Mouse (Mus musculus): ENCODE data around the gene Nabp1. TPM values are rescaled to one million over a fixed set of nuclear protein-coding genes. Genes with fewer than 3 reads are reported as not detected.

Gene Nabp1
- polyA plus RNA-seq, 1 experiment from 2014 or later: 12.8 TPM

DNA sequence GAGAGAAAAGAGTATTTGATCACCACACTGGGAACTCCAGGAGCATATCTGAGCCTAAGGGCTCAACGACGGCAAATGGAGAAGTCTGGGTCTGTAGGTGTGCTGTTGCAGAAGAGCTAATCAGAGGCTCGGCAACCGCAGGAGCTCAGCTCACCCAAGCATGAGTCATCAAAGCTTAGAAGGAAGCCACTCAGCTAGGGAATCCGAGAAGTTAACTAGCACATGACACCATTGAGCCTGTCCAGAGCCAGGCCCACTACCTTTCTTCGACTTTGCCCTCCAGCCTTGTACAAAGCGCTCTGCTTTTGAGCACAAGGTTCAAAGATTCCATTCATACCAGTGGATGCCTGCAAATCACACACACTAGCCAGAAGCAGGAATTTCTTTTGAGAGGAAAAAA is 30.9 kb upstream of the Nabp1 start:
- Histone ChIP-seq H3K9me3 (ENCODE audit: control insufficient read depth, low read length) (no peaks in the 10 kb centered on the region), H3K4me3 (ENCODE audit: low read depth, low read length) (no peak overlapping the region), H3K4me1 (replicated peaks; ENCODE audit: control insufficient read depth, insufficient read depth) (no peaks in the 10 kb centered on the region), H3K27ac (replicated peaks) (peak overlapping the region; percentile 31), H3K4me2 (replicated peaks; ENCODE audit: low read depth) (no peak overlapping the region), H3K36me3 (ENCODE audit: control insufficient read depth, insufficient read depth, low read length) (no peaks in the 10 kb centered on the region), H3K9ac (ENCODE audit: low read length) (no peak overlapping the region), H3K27me3 (ENCODE audit: control insufficient read depth, insufficient read depth, low read length) (no peaks in the 10 kb centered on the region)
- 19% methylated on average over 7 of the region's 7 CpGs for WGBS
- DNase-seq (ENCODE audit: low spot score): peak; percentile 75
- TF ChIP-seq CTCF (IDR thresholded peaks at IDR 0.05; ENCODE audit: low read depth) (no peak), EP300 (optimal IDR thresholded peaks at IDR 0.05) (no peak)
- ATAC-seq (ENCODE audit: low FRiP score, low TSS enrichment): peak; percentile 98

DNA sequence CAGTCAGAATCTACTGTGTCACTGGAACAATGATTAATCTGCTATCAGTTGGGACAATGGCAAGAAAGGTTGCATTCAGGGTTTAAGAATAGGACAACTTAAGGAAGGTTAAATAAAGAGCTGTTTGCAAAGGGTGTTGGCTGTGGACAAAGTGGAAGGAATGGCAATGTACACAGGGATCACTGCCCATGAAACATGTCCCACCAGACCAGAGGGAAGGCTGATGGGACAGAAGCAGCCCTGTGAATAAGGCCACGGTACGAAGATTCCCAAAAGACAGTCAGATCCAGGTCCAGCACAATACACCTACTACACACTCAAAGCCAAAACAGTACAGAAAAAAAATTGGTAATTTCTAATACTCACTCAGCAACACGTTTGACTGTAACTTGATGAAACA is 30.3 kb upstream of the Nabp1 start:
- Histone ChIP-seq H3K36me3 (ENCODE audit: control insufficient read depth, insufficient read depth, low read length) (no peaks in the 10 kb centered on the region), H3K27me3 (ENCODE audit: control insufficient read depth, insufficient read depth, low read length) (no peaks in the 10 kb centered on the region), H3K4me1 (replicated peaks; ENCODE audit: control insufficient read depth, insufficient read depth) (no peaks in the 10 kb centered on the region), H3K9me3 (ENCODE audit: control insufficient read depth, low read length) (no peaks in the 10 kb centered on the region), H3K27ac (replicated peaks) (peak overlapping the region; percentile 31), H3K9ac (ENCODE audit: low read length) (no peak overlapping the region), H3K4me3 (ENCODE audit: low read depth, low read length) (no peak overlapping the region), H3K4me2 (replicated peaks; ENCODE audit: low read depth) (no peak overlapping the region)
- DNase-seq (ENCODE audit: low spot score): peak; percentile 26
- 49% methylated on average over 3 of the region's 3 CpGs for WGBS
- TF ChIP-seq CTCF (IDR thresholded peaks at IDR 0.05; ENCODE audit: low read depth) (no peak), EP300 (optimal IDR thresholded peaks at IDR 0.05) (no peak)
- peak; percentile 81 for ATAC-seq (ENCODE audit: low FRiP score, low TSS enrichment)

DNA sequence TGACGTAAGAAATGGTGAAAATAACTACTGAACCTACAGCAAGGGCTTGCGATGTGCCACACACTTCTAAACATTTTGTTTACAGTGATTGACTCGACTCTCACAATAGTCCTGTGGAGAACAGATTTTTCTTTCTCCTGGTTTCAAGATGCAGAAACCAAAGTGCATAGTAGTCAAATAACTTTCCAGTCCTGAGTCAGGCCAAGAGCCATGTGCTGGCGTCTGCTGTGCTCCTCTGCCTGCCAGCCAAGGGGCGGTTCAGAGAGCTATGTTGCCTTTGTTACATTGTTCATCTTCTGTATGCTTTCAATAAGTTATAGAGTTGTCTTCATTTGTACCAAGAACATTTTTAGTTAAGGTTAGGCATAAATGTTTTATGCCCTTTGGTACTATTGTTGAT is 29.2 kb upstream of the Nabp1 start:
- H3K9me3 ChIP-seq (ENCODE audit: control insufficient read depth, low read length): no peaks in the 10 kb centered on the region
- no peak for DNase-seq (ENCODE audit: low spot score)
- WGBS: 73% methylated on average over 5 of the region's 5 CpGs
- ATAC-seq (ENCODE audit: low FRiP score, low TSS enrichment): no peak
- no peak overlapping the region for H3K4me3 ChIP-seq (ENCODE audit: low read depth, low read length)
- no peak overlapping the region for H3K9ac ChIP-seq (ENCODE audit: low read length)
- no peak overlapping the region for H3K4me2 ChIP-seq (replicated peaks; ENCODE audit: low read depth)
- TF ChIP-seq EP300 (optimal IDR thresholded peaks at IDR 0.05) (no peak), CTCF (IDR thresholded peaks at IDR 0.05; ENCODE audit: low read depth) (no peak)
- no peaks in the 10 kb centered on the region for H3K4me1 ChIP-seq (replicated peaks; ENCODE audit: control insufficient read depth, insufficient read depth)
- no peaks in the 10 kb centered on the region for H3K36me3 ChIP-seq (ENCODE audit: control insufficient read depth, insufficient read depth, low read length)
- H3K27ac ChIP-seq (replicated peaks): no peak overlapping the region
- no peaks in the 10 kb centered on the region for H3K27me3 ChIP-seq (ENCODE audit: control insufficient read depth, insufficient read depth, low read length)

DNA sequence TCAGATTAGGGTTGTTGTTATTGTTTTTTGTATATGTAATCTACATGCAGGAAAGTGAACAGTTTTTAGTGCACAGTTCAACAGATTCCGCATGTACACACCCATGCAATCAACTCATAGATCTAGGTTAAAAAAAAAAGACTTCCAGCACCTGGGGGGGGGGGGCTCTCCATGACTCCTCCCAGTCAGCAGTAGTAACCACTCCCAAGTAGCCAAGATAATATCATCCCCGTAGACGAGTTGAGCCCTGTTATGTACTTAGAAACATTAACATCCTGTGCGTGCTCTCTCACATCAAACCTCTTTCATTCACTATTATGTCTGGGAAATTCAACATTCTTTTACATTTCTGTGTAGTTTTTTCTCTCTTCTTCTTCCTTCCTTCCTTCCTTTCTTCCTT is 28.0 kb upstream of the Nabp1 start:
- no peak overlapping the region for H3K4me3 ChIP-seq (ENCODE audit: low read depth, low read length)
- H3K27me3 ChIP-seq (ENCODE audit: control insufficient read depth, insufficient read depth, low read length): no peaks in the 10 kb centered on the region
- no peak for DNase-seq (ENCODE audit: low spot score)
- TF ChIP-seq CTCF (IDR thresholded peaks at IDR 0.05; ENCODE audit: low read depth) (no peak), EP300 (optimal IDR thresholded peaks at IDR 0.05) (no peak)
- H3K27ac ChIP-seq (replicated peaks): no peak overlapping the region
- H3K36me3 ChIP-seq (ENCODE audit: control insufficient read depth, insufficient read depth, low read length): no peaks in the 10 kb centered on the region
- ATAC-seq (ENCODE audit: low FRiP score, low TSS enrichment): no peak
- H3K4me2 ChIP-seq (replicated peaks; ENCODE audit: low read depth): no peak overlapping the region
- H3K4me1 ChIP-seq (replicated peaks; ENCODE audit: control insufficient read depth, insufficient read depth): no peaks in the 10 kb centered on the region
- no peaks in the 10 kb centered on the region for H3K9me3 ChIP-seq (ENCODE audit: control insufficient read depth, low read length)
- no peak overlapping the region for H3K9ac ChIP-seq (ENCODE audit: low read length)
- WGBS: 53% methylated on average over 4 of the region's 4 CpGs

DNA sequence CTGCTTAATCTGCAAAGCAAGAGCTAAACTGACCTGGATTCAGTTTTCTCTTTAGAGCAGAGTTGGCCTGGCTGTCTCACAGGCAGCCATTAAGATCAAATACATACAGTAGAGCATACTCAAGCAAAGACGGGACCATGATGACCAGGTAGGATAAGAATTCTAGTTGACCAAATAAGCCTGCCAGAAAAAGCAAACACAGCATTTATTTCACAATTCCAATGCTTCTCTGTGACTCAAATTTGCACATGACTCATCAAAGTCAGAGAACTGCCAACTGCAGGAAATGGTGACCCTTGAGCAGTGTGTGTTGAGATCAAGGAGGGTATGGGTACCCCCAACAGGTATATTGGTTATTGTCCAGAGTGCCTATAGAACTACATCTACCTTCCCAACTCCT is 27.4 kb upstream of the Nabp1 start:
- Histone ChIP-seq H3K27ac (replicated peaks) (no peak overlapping the region), H3K9me3 (ENCODE audit: control insufficient read depth, low read length) (no peaks in the 10 kb centered on the region), H3K4me1 (replicated peaks; ENCODE audit: control insufficient read depth, insufficient read depth) (no peaks in the 10 kb centered on the region), H3K9ac (ENCODE audit: low read length) (no peak overlapping the region), H3K4me3 (ENCODE audit: low read depth, low read length) (no peak overlapping the region), H3K36me3 (ENCODE audit: control insufficient read depth, insufficient read depth, low read length) (no peaks in the 10 kb centered on the region), H3K27me3 (ENCODE audit: control insufficient read depth, insufficient read depth, low read length) (no peaks in the 10 kb centered on the region), H3K4me2 (replicated peaks; ENCODE audit: low read depth) (no peak overlapping the region)
- DNase-seq (ENCODE audit: low spot score) (no peak), ATAC-seq (ENCODE audit: low FRiP score, low TSS enrichment) (no peak)
- 37% methylated on average over 1 of the region's 1 CpGs for WGBS
- TF ChIP-seq CTCF (IDR thresholded peaks at IDR 0.05; ENCODE audit: low read depth) (no peak), EP300 (optimal IDR thresholded peaks at IDR 0.05) (no peak)

DNA sequence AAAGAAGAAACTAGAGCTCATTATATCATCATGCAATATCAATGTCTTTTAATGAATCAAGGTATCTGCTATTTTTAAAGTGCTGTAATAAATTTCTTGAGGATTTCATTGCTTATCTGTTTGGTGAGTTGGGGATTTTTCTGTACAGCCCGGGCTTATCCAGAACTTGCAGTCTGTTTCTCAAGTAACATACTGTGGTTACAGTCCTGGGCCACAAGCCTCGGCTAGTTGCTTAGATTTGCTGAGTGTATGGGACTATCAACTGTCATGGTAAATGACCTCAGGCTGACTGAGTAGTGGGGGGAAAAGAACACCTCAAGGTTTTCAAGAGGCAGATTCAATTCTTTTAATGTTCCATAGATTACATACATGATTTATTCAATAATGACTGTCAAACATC is 24.8 kb upstream of the Nabp1 start:
- H3K9me3 ChIP-seq (ENCODE audit: control insufficient read depth, low read length): no peaks in the 10 kb centered on the region
- no peaks in the 10 kb centered on the region for H3K36me3 ChIP-seq (ENCODE audit: control insufficient read depth, insufficient read depth, low read length)
- 55% methylated on average over 2 of the region's 2 CpGs for WGBS
- no peak overlapping the region for H3K4me3 ChIP-seq (ENCODE audit: low read depth, low read length)
- no peak overlapping the region for H3K27ac ChIP-seq (replicated peaks)
- H3K4me2 ChIP-seq (replicated peaks; ENCODE audit: low read depth): no peak overlapping the region
- no peaks in the 10 kb centered on the region for H3K27me3 ChIP-seq (ENCODE audit: control insufficient read depth, insufficient read depth, low read length)
- TF ChIP-seq CTCF (IDR thresholded peaks at IDR 0.05; ENCODE audit: low read depth) (no peak), EP300 (optimal IDR thresholded peaks at IDR 0.05) (no peak)
- DNase-seq (ENCODE audit: low spot score): no peak
- ATAC-seq (ENCODE audit: low FRiP score, low TSS enrichment): no peak
- no peaks in the 10 kb centered on the region for H3K4me1 ChIP-seq (replicated peaks; ENCODE audit: control insufficient read depth, insufficient read depth)
- no peak overlapping the region for H3K9ac ChIP-seq (ENCODE audit: low read length)

Data from stomach, postnatal 0 days (tissue).